Mouse (Mus musculus): Measurements from ENCODE around the gene Pi4k2b.

Pi4k2b gene

GRCm38 (mm10) chr5:52782523-52783250 is 41.3 kb downstream of the Pi4k2b start:
- DNase-seq, result peak; percentile 94 to 95

GRCm38 (mm10) chr5:52783251-52783620 is 41.9 kb downstream of the Pi4k2b start:
- DNase-seq, result no peak

GRCm38 (mm10) chr5:52783957-52784356 is 42.6 kb downstream of the Pi4k2b start:
- DNase-seq, result no peak

- DNase-seq, result no peak
These were observed 45.4 kb downstream of the Pi4k2b start for GRCm38 (mm10) chr5:52786556-52787322.

GRCm38 (mm10) chr5:52793230-52793629 is 51.9 kb downstream of the Pi4k2b start:
- DNase-seq, result no peak

- no peak for DNase-seq
These were observed 52.7 kb downstream of the Pi4k2b start for GRCm38 (mm10) chr5:52794109-52794508.

- DNase-seq, result no peak
These were observed 58.1 kb downstream of the Pi4k2b start for GRCm38 (mm10) chr5:52799274-52799985.

- no peak for DNase-seq
These were observed 64.4 kb downstream of the Pi4k2b start for GRCm38 (mm10) chr5:52805801-52806200.

- DNase-seq, result no peak
These were observed 65.0 kb downstream of the Pi4k2b start for GRCm38 (mm10) chr5:52806349-52806748.

GRCm38 (mm10) chr5:52807030-52807429 is 65.7 kb downstream of the Pi4k2b start:
- DNase-seq, result no peak

GRCm38 (mm10) chr5:52810446-52810845 is 69.1 kb downstream of the Pi4k2b start:
- no peak for DNase-seq

- no peak for DNase-seq
These were observed 69.7 kb downstream of the Pi4k2b start for GRCm38 (mm10) chr5:52811056-52811455.

GRCm38 (mm10) chr5:52812456-52812855 is 71.1 kb downstream of the Pi4k2b start:
- DNase-seq, result no peak

- no peak for DNase-seq
These were observed 71.9 kb downstream of the Pi4k2b start for GRCm38 (mm10) chr5:52813312-52813711.

GRCm38 (mm10) chr5:52818676-52819075 is 77.3 kb downstream of the Pi4k2b start:
- DNase-seq, result no peak
